Mouse (Mus musculus) forelimb bud, embryonic 11.5 days (tissue): ENCODE measurements around the gene Rasgrf1.
A peak's percentile ranks its signal among the peaks of the same experiment; 100 is the strongest.
"Not testable (repeated sequence)": the region's sequence is repeated elsewhere in the genome, so short reads cannot be mapped to it uniquely, and the experiment has no call there.

Source experiments
- DNase-seq: peaks from one replicate; pipeline ENCODE4 v3.0.0-alpha.2; 2012; ENCODE audit warnings: low read depth, low spot score

Gene Rasgrf1

DNA sequence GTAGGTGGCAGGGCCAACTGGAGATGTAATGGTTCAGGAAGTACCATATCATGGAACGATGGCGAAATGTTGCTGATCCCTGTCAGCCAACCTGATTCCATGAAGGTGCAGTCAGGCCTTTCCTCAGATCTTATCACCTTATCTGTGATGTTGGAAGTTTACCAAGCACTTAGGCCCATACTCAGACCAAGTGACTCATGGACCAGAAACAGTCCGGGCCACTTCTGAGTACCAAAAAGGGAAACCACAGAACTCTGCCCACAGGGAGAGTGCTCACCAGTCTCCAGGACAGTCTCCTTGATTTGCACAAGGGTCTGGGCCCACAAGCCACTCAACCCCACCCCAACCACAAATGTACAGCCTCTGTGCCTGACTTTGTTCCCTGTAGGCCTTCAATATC, 126.1 kb downstream of the Rasgrf1 start:
- no peak for DNase-seq

GRCm38 (mm10) chr9:90036313-90036712, 126.6 kb downstream of the Rasgrf1 start:
- DNase-seq: no peak

DNA sequence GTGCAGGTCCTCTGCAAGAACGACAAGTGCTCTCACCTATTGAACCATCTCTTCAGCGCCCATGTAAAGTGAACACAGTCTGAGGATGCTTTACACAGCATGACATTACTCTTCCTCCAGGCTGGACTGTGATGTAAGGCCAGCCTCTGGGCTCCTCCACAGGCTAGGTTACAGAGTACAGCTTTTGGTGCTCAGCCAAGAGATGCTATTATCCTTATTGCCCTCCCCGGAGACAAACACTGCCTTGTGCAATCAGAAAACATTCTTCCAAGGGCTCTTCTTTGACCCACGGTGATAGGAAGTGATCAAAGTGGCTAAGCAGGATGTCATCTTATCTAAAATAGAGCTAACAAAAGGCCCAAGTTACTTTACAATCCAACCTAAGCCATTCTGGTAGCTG, 128.8 kb downstream of the Rasgrf1 start:
- DNase-seq: no peak

DNA sequence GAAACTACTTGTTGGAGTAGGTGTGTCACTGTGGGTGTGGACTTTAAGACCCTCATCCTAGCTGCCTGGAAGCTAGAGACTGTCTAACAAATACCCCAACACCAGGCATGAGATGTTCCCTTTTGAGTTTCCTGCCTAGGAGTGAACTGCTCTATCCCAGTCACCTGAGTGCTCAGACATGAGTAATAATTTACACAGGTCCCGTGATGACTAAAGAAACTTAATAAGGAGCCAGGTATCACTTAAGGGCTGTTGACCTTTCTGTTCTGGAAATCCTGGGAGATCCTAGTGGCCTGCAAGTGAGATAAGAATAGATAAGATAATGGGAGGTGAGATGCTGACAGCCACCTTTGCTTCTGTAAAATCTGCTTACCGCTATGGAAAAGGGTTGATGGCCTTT, 131.2 kb downstream of the Rasgrf1 start:
- DNase-seq: no peak

GRCm38 (mm10) chr9:90041556-90041955, 131.8 kb downstream of the Rasgrf1 start:
- no peak for DNase-seq

DNA sequence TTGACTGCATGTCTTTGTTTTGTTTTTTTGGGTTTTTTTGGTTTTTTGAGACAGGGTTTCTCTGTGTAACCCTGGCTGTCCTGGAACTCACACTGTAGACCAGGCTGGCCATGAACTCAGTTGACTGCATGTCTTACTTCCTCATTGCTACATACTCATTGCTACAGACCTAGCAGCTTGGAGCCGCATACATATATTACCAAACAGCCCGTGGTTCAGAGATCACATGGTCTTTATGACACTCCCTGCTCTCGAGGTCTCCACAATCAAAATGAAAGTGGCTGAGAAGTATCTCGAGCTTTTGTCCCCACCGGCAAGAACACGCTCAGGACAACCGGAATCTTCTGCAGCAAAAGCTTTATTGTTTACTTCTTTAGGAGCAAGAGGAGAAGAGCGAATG, 133.2 kb downstream of the Rasgrf1 start:
- not testable (repeated sequence) for DNase-seq

DNA sequence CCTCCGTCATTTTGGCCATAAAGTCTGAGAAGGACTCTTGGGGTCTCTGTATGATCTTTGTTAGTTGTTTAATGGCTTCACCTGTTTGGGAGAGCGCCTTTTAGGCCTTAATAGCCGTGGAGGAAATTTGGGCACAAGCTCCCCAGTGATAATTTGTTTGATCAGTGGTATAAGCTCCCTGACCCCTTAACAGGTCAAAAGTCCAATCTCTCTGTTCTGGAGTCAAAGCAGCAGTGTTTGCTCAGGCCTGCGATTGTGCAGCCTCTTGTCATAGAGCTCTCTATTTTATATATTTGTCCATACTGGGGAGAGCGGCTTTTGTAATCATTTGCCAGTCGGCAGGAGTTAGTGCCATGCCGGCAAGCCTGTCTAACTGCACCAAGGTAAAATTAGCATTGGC, 135.5 kb downstream of the Rasgrf1 start:
- no peak for DNase-seq

- DNase-seq: no peak
Measured at GRCm38 (mm10) chr9:90047937-90048627, 138.4 kb downstream of the Rasgrf1 start.

DNA sequence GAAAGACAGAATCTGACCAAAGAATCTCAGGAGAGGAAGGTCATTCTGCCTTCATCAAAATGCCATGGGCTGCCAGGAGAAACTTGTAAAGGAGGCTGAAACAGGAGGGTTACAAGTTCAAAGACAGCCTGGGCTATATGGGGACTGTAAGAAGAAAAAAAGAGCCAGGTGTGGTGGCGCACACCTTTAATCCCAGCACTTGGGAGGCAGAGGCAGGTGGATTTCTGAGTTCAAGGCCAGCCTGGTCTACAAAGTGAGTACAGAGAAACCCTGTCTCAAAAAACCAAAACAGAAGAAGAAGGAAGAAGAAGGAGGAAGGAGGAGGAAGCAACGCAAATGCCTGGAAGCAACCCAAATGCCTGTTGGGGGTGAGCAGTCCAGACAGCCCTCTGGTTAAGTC, 144.1 kb downstream of the Rasgrf1 start, which contains the start of gene Ctsh:
Ctsh (plus strand) TSS at position 301 of the 400 bp plus-strand sequence.
- no peak for DNase-seq

DNA sequence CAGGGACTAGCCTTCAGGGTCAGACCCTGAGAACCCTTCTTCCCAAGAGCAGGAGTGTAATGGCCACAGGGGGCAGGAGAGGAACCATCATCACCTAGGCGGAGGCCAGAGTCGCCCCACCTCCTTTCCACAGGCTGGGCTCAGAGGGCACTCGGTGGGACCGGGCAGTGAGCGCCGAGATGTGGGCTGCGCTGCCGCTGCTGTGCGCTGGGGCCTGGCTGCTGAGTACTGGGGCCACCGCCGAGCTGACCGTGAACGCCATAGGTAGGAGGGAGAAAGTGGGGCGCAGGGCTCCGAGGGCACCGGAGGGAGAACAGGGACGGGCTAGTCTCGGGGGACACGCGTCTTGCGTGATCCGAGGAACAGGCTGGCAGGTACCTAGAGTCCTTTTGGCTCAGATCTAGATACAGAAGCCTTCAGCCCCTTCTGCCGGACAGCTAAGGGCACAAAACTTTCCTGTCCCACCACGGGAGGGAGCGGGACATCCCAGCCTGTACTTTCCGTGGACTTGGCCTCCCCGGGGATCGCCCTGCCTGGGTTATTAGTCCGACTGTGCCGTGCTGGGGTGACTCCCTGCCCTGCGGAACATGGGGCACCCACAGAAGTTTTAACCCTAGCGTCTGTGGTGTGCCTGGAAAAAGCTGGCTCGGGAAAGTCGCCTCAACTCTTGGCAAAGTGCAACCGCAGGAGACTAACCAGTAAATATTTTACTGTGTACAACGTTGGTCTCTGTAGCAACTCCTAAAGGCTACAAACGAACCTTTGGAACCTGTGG, 144.8 kb downstream of the Rasgrf1 start:
- peak; percentile 61 for DNase-seq

- no peak for DNase-seq
Measured at GRCm38 (mm10) chr9:90055409-90055808, 145.7 kb downstream of the Rasgrf1 start.

DNA sequence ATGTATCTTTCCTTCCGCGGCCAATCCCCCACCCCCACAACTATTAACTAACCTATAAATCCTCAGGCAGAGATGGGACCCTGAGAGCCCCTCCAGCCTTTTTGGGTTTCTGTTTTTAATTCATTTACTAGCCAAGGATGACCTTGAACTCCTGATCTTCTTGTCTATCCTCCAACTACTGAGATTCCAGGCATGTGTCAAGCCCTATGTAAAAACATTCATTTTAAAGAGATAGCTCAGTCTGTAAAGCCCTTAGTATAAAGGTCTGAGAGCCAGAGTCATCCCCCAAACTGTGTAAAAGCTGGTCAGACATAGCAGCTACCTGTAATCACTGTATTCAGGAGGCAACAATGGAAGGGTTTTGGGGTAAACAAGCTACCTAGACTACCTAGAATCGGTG, 146.2 kb downstream of the Rasgrf1 start:
- DNase-seq: no peak

- DNase-seq: no peak
Measured at GRCm38 (mm10) chr9:90056716-90057115, 147.0 kb downstream of the Rasgrf1 start.

DNA sequence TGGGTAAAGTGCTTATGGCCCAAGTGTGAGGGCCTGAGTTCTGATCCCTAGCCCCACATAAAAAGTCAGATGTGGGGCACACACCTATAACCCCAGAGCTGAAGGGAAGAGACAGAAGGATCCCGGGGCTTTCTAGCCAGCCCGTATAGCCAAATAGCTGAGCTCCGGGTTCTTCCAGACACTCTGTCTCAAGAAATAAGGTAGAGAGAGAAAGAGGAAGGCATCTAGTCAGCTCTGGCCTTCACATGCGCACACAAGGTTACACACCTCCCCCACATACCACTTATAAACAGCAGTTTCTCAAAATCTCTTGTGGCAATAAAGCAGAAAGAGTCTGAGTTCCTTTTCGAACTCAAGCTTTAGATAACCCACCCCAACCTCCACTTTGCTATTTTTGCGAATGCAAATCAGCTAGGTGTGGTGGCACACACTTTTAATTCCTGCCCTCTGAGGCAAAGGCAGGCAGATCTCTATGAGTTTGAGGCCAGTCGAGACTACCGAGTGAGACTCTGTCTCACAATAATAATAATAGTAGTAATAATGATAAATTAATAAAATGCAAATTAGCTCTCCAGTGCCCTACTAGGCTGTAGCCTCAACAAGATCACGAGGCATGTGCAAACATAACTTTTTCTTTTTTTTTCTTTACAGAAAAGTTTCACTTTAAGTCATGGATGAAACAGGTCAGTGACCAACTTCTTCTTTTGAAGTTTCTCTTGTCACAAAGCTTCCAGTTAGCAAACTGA, 150.3 kb downstream of the Rasgrf1 start:
- no peak for DNase-seq

- no peak for DNase-seq
Measured at GRCm38 (mm10) chr9:90060574-90060875, 150.8 kb downstream of the Rasgrf1 start.

DNA sequence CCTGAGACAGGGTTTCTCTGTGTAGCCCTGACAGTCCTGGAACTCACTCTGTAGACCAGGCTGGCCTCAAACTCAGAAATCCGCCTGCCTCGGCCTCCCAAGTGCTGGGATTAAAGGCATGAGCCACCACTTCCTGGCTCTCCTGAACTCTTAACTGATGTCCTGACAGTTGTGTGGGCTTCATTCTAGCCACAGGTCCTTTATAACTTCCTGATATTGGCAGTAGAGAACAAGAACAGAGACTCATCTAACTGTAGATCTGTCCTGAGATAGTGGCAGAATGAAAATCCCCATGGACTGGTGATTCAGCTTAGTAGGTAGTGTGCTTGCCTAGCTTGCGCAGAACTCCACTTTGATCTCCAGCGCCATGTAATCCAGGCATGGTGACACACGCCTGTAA, 151.2 kb downstream of the Rasgrf1 start:
- not testable (repeated sequence) for DNase-seq

DNA sequence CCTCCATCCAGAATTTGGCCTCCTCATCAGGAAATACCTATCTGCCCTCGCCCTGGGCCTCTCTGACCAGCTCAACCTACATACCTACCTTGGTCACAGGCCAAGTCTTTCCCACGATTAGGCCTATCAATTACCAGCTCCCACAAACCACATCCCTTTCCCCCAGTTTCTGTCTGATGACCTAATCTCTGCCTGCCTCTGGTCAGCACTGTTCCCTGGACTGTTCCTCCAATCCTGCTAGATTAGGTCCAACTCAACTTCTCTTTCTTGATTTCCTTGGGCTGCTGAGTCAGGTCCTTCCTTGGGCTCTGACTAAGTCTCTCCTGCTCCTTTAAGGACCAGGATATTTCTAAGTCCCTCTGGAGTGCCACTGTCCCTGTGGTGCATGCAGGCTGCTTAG, 157.6 kb downstream of the Rasgrf1 start:
- no peak for DNase-seq

DNA sequence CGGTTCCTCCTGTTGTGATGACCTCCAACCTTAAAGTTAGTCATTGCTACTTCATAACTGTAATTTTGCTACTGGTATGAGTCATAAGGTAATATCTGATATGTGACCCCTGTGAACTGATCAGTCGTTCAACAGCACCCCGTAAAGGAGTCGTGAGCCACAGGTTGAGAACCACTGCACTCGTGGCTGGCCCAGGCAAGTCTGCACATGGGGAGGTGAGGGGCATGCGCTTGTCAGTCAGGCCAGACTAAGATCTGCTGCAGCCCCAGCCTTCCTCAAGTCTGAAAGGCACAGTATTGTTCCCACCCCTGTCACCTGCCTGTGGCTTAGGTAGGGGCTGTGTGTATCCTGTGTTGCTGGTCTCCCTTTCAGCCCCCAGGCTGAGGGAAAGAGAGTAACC, 159.1 kb downstream of the Rasgrf1 start:
- DNase-seq: no peak

DNA sequence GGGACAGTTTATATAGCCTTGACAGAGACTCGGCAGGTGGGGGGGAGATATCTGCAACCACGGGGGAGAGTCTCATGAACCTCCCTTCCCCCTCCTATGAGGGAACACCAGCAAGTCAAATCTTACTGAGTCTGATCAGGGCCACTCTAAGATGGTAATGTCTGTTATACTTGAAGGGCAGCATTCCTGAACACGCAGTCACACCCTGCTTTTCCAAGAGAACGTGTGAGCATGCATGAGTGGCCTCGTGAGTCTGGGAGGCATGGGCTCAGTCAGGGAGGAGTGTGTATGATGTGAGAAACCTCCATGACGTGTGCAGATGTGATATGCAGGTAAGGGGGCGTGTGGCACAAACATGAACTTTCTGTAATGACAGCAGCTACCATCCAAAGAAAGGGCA, 159.8 kb downstream of the Rasgrf1 start:
- DNase-seq: no peak

- no peak for DNase-seq
Measured at GRCm38 (mm10) chr9:90070174-90070573, 160.5 kb downstream of the Rasgrf1 start.

- DNase-seq: no peak
Measured at GRCm38 (mm10) chr9:90075336-90075735, 165.6 kb downstream of the Rasgrf1 start.

DNA sequence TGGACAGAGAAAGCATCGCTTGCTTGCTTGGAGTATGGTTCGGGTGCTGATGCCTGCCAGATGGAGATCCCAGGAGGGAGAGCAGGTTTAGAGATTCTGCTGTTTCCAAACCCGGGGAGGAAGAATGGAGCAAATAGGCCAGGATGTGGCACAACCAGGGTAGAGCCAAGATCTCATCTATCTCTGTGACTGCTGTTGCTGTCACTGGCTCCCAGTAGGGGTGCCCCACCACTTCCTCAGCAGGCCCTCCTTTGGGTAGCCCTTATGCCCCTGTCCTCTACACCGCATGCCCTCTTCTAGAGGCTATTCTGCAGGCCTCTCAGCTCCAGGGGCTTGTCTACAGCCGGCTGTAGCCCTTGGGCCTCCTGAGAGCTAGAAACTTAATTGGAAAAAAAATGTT, 166.4 kb downstream of the Rasgrf1 start:
- DNase-seq: no peak
